ENCODE assay signal across 8 mouse cellular contexts in genomic region chr14:121731688-121732168, GRCm38 (mm10).
DNase-seq lines count a peak whose midpoint lies in the region; ATAC-seq and TF ChIP-seq lines count a peak whose summit lies in the region.

No protein-coding gene starts in this region.

- peak; percentile 26 to 44 for DNase-seq in kidney, postnatal 4 days
- DNase-seq in kidney, adult 18-20 months, result no peak
- peak; percentile 51 for DNase-seq in limb, embryonic 14.5 days (ENCODE audit: low spot score)
- peak; percentile 19 for DNase-seq in neural tube, embryonic 11.5 days (ENCODE audit: low spot score)
- DNase-seq in gastrocnemius, postnatal 10 days, result no peak
- no peak for DNase-seq in left cerebral cortex, adult 2 months (ENCODE audit: extremely low spot score in 1 of 2, low spot score in 2 of 2)
- no peak for DNase-seq in left cerebral cortex, adult 8-10 months (ENCODE audit: low spot score in 2 of 2)

- no peak overlapping the region for H3K9ac ChIP-seq in embryonic facial prominence, embryonic 15.5 days
- H3K9ac ChIP-seq in limb, embryonic 14.5 days (ENCODE audit: low read depth, low read length, severe bottlenecking), result no peak overlapping the region
- no peak overlapping the region for H3K9ac ChIP-seq in neural tube, embryonic 11.5 days (ENCODE audit: low read length)

- no peak overlapping the region for H3K27ac ChIP-seq in embryonic facial prominence, embryonic 15.5 days (replicated peaks)
- H3K27ac ChIP-seq in limb, embryonic 14.5 days (replicated peaks; ENCODE audit: low read depth, low read length), result no peak overlapping the region
- H3K27ac ChIP-seq in neural tube, embryonic 11.5 days (ENCODE audit: low read depth, low read length), result no peak overlapping the region
- no peak overlapping the region for H3K27ac ChIP-seq in left cerebral cortex, adult 2 months

- H3K36me3 ChIP-seq in embryonic facial prominence, embryonic 15.5 days, result no peaks in the 10 kb centered on the region
- H3K36me3 ChIP-seq in limb, embryonic 14.5 days (ENCODE audit: control insufficient read depth, insufficient read depth, low read length), result no peaks in the 10 kb centered on the region
- H3K36me3 ChIP-seq in neural tube, embryonic 11.5 days (ENCODE audit: control insufficient read depth, insufficient read depth, low read length), result no peaks in the 10 kb centered on the region

- intact Hi-C loops in left cerebral cortex, adult 2 months (cut with DNase I), result no loop called here

- no peaks in the 10 kb centered on the region for H3K9me3 ChIP-seq in embryonic facial prominence, embryonic 15.5 days (replicated peaks)
- H3K9me3 ChIP-seq in limb, embryonic 14.5 days (ENCODE audit: control insufficient read depth, low read length), result no peaks in the 10 kb centered on the region
- H3K9me3 ChIP-seq in neural tube, embryonic 11.5 days (ENCODE audit: control insufficient read depth, low read length), result no peaks in the 10 kb centered on the region

- no peak for TF ChIP-seq POLR2A in limb, embryonic 14.5 days (IDR thresholded peaks at IDR 0.05; ENCODE audit: borderline replicate concordance, extremely low read depth, insufficient read depth, insufficient read length)

- no peaks in the 10 kb centered on the region for H3K27me3 ChIP-seq in embryonic facial prominence, embryonic 15.5 days
- no peaks in the 10 kb centered on the region for H3K27me3 ChIP-seq in limb, embryonic 14.5 days (ENCODE audit: control insufficient read depth, insufficient read depth, low read length)
- no peaks in the 10 kb centered on the region for H3K27me3 ChIP-seq in neural tube, embryonic 11.5 days (ENCODE audit: control insufficient read depth, insufficient read depth, low read length)

- no peak overlapping the region for H3K4me3 ChIP-seq in embryonic facial prominence, embryonic 15.5 days (replicated peaks)
- no peak overlapping the region for H3K4me3 ChIP-seq in limb, embryonic 14.5 days (replicated peaks; ENCODE audit: low read length)
- H3K4me3 ChIP-seq in neural tube, embryonic 11.5 days (ENCODE audit: low read depth, low read length), result no peak overlapping the region
- H3K4me3 ChIP-seq in left cerebral cortex, adult 2 months, result no peak overlapping the region

- peaks cover 6% of the 10 kb centered on the region; the same call in 1 of the 2 replicates for H3K4me1 ChIP-seq in embryonic facial prominence, embryonic 15.5 days
- no peaks in the 10 kb centered on the region for H3K4me1 ChIP-seq in limb, embryonic 14.5 days (ENCODE audit: control insufficient read depth, insufficient read depth, low read length)
- no peaks in the 10 kb centered on the region for H3K4me1 ChIP-seq in neural tube, embryonic 11.5 days (ENCODE audit: control insufficient read depth, insufficient read depth, low read length)

- peak; percentile 75 for ATAC-seq in embryonic facial prominence, embryonic 15.5 days (ENCODE audit: insufficient number of reproducible peaks, low FRiP score, low TSS enrichment, low read depth)
- no peak for ATAC-seq in limb, embryonic 14.5 days (ENCODE audit: low FRiP score, low read depth)
- peak; percentile 81 for ATAC-seq in neural tube, embryonic 11.5 days (ENCODE audit: insufficient read depth, low FRiP score, low TSS enrichment)

- 33% methylated on average over 5 of the region's 6 CpGs for WGBS in embryonic facial prominence, embryonic 15.5 days
- WGBS in limb, embryonic 14.5 days, result 34% methylated on average over 6 of the region's 6 CpGs
- 22% methylated on average over 6 of the region's 6 CpGs for WGBS in neural tube, embryonic 11.5 days

- no peak overlapping the region for H3K4me2 ChIP-seq in embryonic facial prominence, embryonic 15.5 days (replicated peaks)
- H3K4me2 ChIP-seq in limb, embryonic 14.5 days (replicated peaks; ENCODE audit: low read depth, low read length, severe bottlenecking), result no peak overlapping the region
- H3K4me2 ChIP-seq in neural tube, embryonic 11.5 days (ENCODE audit: low read depth), result peak overlapping the region; percentile 10; the same call in 1 of the 2 replicates

- no peak for TF ChIP-seq CTCF in left cerebral cortex, adult 2 months (IDR thresholded peaks at IDR 0.05)

Comparison
In these comparisons a context has a peak if more than half of its experiments do, and no peak if none do; other contexts are left out.
1. DNase-seq: peak in kidney, postnatal 4 days (2 of 2), limb, embryonic 14.5 days (single experiment) and neural tube, embryonic 11.5 days (single experiment); none in kidney, adult 18-20 months (single experiment), gastrocnemius, postnatal 10 days (single experiment), left cerebral cortex, adult 2 months (0 of 2) and left cerebral cortex, adult 8-10 months (0 of 2).